Mouse (Mus musculus) testis, adult 2 months (tissue): Measurements from ENCODE around the gene Palld. TPM values are rescaled to one million over a fixed set of nuclear protein-coding genes. Genes with fewer than 3 reads are reported as not detected.

Experiments
- H3K27ac ChIP-seq: fragments of 200-500 bp; 2 replicates; pipeline ENCODE4 v1.5.1; 2012; ENCODE audit warnings: low read depth, low read length; ENCODE audit not compliant: control insufficient read depth, insufficient read depth
- H3K27me3 ChIP-seq: fragments of 200-500 bp; 2 replicates; pipeline ENCODE4 v1.6.1; 2012; ENCODE audit warnings: mild to moderate bottlenecking, low read length, moderate library complexity; ENCODE audit not compliant: control insufficient read depth, insufficient read depth
- H3K36me3 ChIP-seq: fragments of 200-500 bp; 2 replicates; pipeline ENCODE4 v1.6.1; 2012; ENCODE audit warnings: mild to moderate bottlenecking, low read length; ENCODE audit not compliant: control insufficient read depth, insufficient read depth
- H3K4me1 ChIP-seq: fragments of 200-500 bp; 2 replicates; pipeline ENCODE4 v1.6.1; 2012; ENCODE audit warnings: low read length; ENCODE audit not compliant: control insufficient read depth, insufficient read depth
- H3K4me3 ChIP-seq: fragments of 200-500 bp; 2 replicates; pipeline ENCODE4 v1.5.1; 2012; ENCODE audit warnings: low read depth, mild to moderate bottlenecking, low read length, moderate library complexity, mixed read lengths; ENCODE audit not compliant: control insufficient read depth
- CTCF ChIP-seq: fragments of 200-500 bp; IDR thresholded peaks from 2 replicates; pipeline ENCODE4 v1.5.1; 2012; ENCODE audit warnings: low read depth, mild to moderate bottlenecking, inconsistent platforms, low read length, moderate library complexity; ENCODE audit not compliant: control insufficient read depth, insufficient read depth, insufficient replicate concordance
- POLR2A ChIP-seq: fragments of 200-500 bp; IDR thresholded peaks from 2 replicates; pipeline ENCODE4 v1.6.1; 2012; ENCODE audit warnings: low read depth, mild to moderate bottlenecking, inconsistent platforms, low read length, moderate library complexity; ENCODE audit not compliant: control insufficient read depth
- polyA plus RNA-seq: library from polyadenylated mRNA; depleted of rRNA; stranded (reverse); fragments of >200 nt; gene quantifications from 2 replicates; pipeline ENCODE4 v1.2.3, GENCODE M21; 2012; rRNA removed

The Palld gene
- 7.6 and 7.8 TPM in 2 replicates for polyA plus RNA-seq

- Histone ChIP-seq H3K27me3 (no peaks in the 10 kb centered on the region), H3K36me3 (no peaks in the 10 kb centered on the region)
Observed at GRCm38 (mm10) chr8:61902521-61902920, at the start of gene Palld. Gene Palld, minus strand, starts transcription at chr8:61902690.

GRCm38 (mm10) chr8:61937576-61937975 lies 35.1 kb upstream of the Palld start:
- no peaks in the 10 kb centered on the region; the same call in 1 of the 2 replicates for H3K4me1 ChIP-seq
- H3K4me3 ChIP-seq, result no peak overlapping the region
- no peak for TF ChIP-seq POLR2A
- TF ChIP-seq CTCF, result no peak
- H3K27ac ChIP-seq, result no peak overlapping the region
- H3K27me3 ChIP-seq, result no peaks in the 10 kb centered on the region
- H3K36me3 ChIP-seq, result no peaks in the 10 kb centered on the region

More at GRCm38 (mm10) chr8:61902521-61902920, at the start of gene Palld:
- H3K27ac ChIP-seq, result no peak within 1 kb of the TSS
- H3K4me3 ChIP-seq, result no peak within 1 kb of the TSS
- TF ChIP-seq CTCF (no peak), POLR2A (no peak)
- no peaks in the 10 kb centered on the region for H3K4me1 ChIP-seq

GRCm38 (mm10) chr8:61933243-61933642 lies 30.8 kb upstream of the Palld start:
- Histone ChIP-seq H3K27me3 (no peaks in the 10 kb centered on the region), H3K27ac (no peak overlapping the region), H3K4me1 (no peaks in the 10 kb centered on the region; the same call in 1 of the 2 replicates), H3K4me3 (no peak overlapping the region), H3K36me3 (no peaks in the 10 kb centered on the region)
- TF ChIP-seq POLR2A, result no peak
- no peak for TF ChIP-seq CTCF

GRCm38 (mm10) chr8:61927777-61928494 lies 25.4 kb upstream of the Palld start, which contains the start of gene Ddx60:
Gene Ddx60, plus strand, starts transcription at chr8:61928087.
- Histone ChIP-seq H3K36me3 (no peaks in the 10 kb centered on the region), H3K27me3 (no peaks in the 10 kb centered on the region), H3K27ac (peak within 1 kb of the TSS; percentile 59), H3K4me3 (peak within 1 kb of the TSS; percentile 69), H3K4me1 (no peaks in the 10 kb centered on the region; the same call in 1 of the 2 replicates)
- TF ChIP-seq CTCF (no peak), POLR2A (no peak)

- Histone ChIP-seq H3K4me3 (no peak overlapping the region), H3K27ac (no peak overlapping the region), H3K4me1 (no peaks in the 10 kb centered on the region), H3K36me3 (no peaks in the 10 kb centered on the region), H3K27me3 (no peaks in the 10 kb centered on the region)
- TF ChIP-seq POLR2A (no peak), CTCF (no peak)
Observed at GRCm38 (mm10) chr8:61924518-61924917, 22.0 kb upstream of the Palld start.

GRCm38 (mm10) chr8:61921454-61922054 lies 19.1 kb upstream of the Palld start:
- no peaks in the 10 kb centered on the region for H3K4me1 ChIP-seq
- H3K4me3 ChIP-seq, result no peak overlapping the region
- no peaks in the 10 kb centered on the region for H3K27me3 ChIP-seq
- H3K27ac ChIP-seq, result no peak overlapping the region
- TF ChIP-seq POLR2A (no peak), CTCF (no peak)
- H3K36me3 ChIP-seq, result no peaks in the 10 kb centered on the region

- no peak for TF ChIP-seq POLR2A
- TF ChIP-seq CTCF, result no peak
- H3K27me3 ChIP-seq, result no peaks in the 10 kb centered on the region
- H3K36me3 ChIP-seq, result no peaks in the 10 kb centered on the region
- no peak overlapping the region for H3K4me3 ChIP-seq
- H3K27ac ChIP-seq, result no peak overlapping the region
- H3K4me1 ChIP-seq, result no peaks in the 10 kb centered on the region
Observed at GRCm38 (mm10) chr8:61920389-61920788, 17.9 kb upstream of the Palld start.
